Mouse (Mus musculus) spleen, adult 2 months (tissue): ENCODE data around the gene Rpf1. TPM values are rescaled to one million over a fixed set of nuclear protein-coding genes. Genes with fewer than 3 reads are reported as not detected.
A peak's percentile ranks its signal among the peaks of the same experiment; 100 is the strongest.

ENCODE experiments used
- DNase-seq, 2 experiments: peaks; one replicate each; pipeline versions ENCODE4 v3.0.0 to v3.0.0-alpha.2; 2012 to 2021; ENCODE audit warnings: low spot score in 2 of 2, low read depth in 1 of 2
- H3K27ac ChIP-seq: fragments of 200-500 bp; 2 replicates; pipeline ENCODE4 v1.5.1; 2012; ENCODE audit warnings: low read length, inconsistent platforms; ENCODE audit not compliant: insufficient read depth
- H3K27me3 ChIP-seq: fragments of 200-500 bp; 2 replicates; pipeline ENCODE4 v1.6.1; 2012; ENCODE audit warnings: mild to moderate bottlenecking, moderate library complexity, low read length, inconsistent platforms; ENCODE audit not compliant: control insufficient read depth, insufficient read depth
- H3K36me3 ChIP-seq: fragments of 200-500 bp; 2 replicates; pipeline ENCODE4 v1.6.1; 2012; ENCODE audit warnings: mild to moderate bottlenecking, low read length, inconsistent platforms; ENCODE audit not compliant: control insufficient read depth, insufficient read depth
- H3K4me1 ChIP-seq: fragments of 200-500 bp; 2 replicates; pipeline ENCODE4 v1.6.1; 2011; ENCODE audit warnings: inconsistent platforms; ENCODE audit not compliant: control insufficient read depth, insufficient read depth, insufficient read length
- H3K4me3 ChIP-seq: fragments of 200-500 bp; 2 replicates; pipeline ENCODE4 v1.5.1; 2011; ENCODE audit warnings: mild to moderate bottlenecking, inconsistent platforms; ENCODE audit not compliant: insufficient read depth, insufficient read length; ENCODE audit errors: extremely low read depth
- CTCF ChIP-seq: fragments of 200-500 bp; IDR thresholded peaks from 2 replicates; pipeline ENCODE4 v1.5.1; 2011; ENCODE audit warnings: mild to moderate bottlenecking, inconsistent platforms; ENCODE audit not compliant: insufficient read depth, insufficient read length, insufficient replicate concordance; ENCODE audit errors: extremely low read depth
- POLR2A ChIP-seq: fragments of 200-500 bp; IDR thresholded peaks from 2 replicates; pipeline ENCODE4 v1.6.1; 2011; ENCODE audit warnings: low read depth, low read length, inconsistent platforms
- WGBS: fragments of 180-500 bp; shearing (Covaris S2); methylation state at CpG from one replicate; pipeline ENCODE4 v1.1.7; 2018; 5-methylcytosine and 5-hydroxymethylcytosine counted together
- polyA plus RNA-seq: library from polyadenylated mRNA; depleted of rRNA; stranded (reverse); fragments of >200 nt; gene quantifications from 2 replicates; pipeline ENCODE4 v1.2.3, GENCODE M21; 2012; rRNA removed

Gene Rpf1
- polyA plus RNA-seq = 6.7 TPM in 2 replicates

- Histone ChIP-seq H3K4me3 (peak within 1 kb of the TSS; percentile 94), H3K4me1 (no peaks in the 10 kb centered on the region; the same call in 1 of the 2 replicates), H3K27ac (peak within 1 kb of the TSS; percentile 99), H3K27me3 (no peaks in the 10 kb centered on the region), H3K36me3 (peaks cover 7% of the 10 kb centered on the region)
- 1% methylated on average over 66 of the region's 82 CpGs for WGBS
- 0 out of 2 replicates have a peak, but pooled peaks have one; percentile 4 for TF ChIP-seq CTCF
- TF ChIP-seq POLR2A = peak; percentile 56; the same call in 1 of the 2 replicates
- DNase-seq = peak; percentile 89 to 90
These were observed at the start of gene Rpf1 for GRCm38 (mm10) chr3:146520798-146521651. Gene Rpf1, minus strand, starts transcription at chr3:146521429.

GRCm38 (mm10) chr3:146570939-146571338 is 49.7 kb upstream of the Rpf1 start:
- no peak overlapping the region for H3K27ac ChIP-seq
- WGBS = 88% methylated on average over 6 of the region's 6 CpGs
- no peak for DNase-seq
- H3K4me1 ChIP-seq = no peaks in the 10 kb centered on the region
- H3K36me3 ChIP-seq = no peaks in the 10 kb centered on the region
- TF ChIP-seq POLR2A = no peak
- TF ChIP-seq CTCF = no peak
- no peak overlapping the region for H3K4me3 ChIP-seq
- no peaks in the 10 kb centered on the region for H3K27me3 ChIP-seq

GRCm38 (mm10) chr3:146570148-146570782 is 49.0 kb upstream of the Rpf1 start, which contains the start of gene Uox:
Gene Uox, plus strand, starts transcription at chr3:146570426.
- DNase-seq = no peak
- Histone ChIP-seq H3K27me3 (no peaks in the 10 kb centered on the region), H3K27ac (no peak within 1 kb of the TSS), H3K36me3 (no peaks in the 10 kb centered on the region), H3K4me1 (no peaks in the 10 kb centered on the region), H3K4me3 (no peak within 1 kb of the TSS)
- no peak for TF ChIP-seq POLR2A
- WGBS = 90% methylated on average over 10 of the region's 10 CpGs

GRCm38 (mm10) chr3:146569594-146569993 is 48.4 kb upstream of the Rpf1 start:
- no peak for DNase-seq
- Histone ChIP-seq H3K4me3 (no peak overlapping the region), H3K4me1 (no peaks in the 10 kb centered on the region), H3K36me3 (no peaks in the 10 kb centered on the region), H3K27ac (no peak overlapping the region), H3K27me3 (no peaks in the 10 kb centered on the region)
- 91% methylated on average over 3 of the region's 3 CpGs for WGBS
- TF ChIP-seq CTCF = no peak
- TF ChIP-seq POLR2A = no peak

GRCm38 (mm10) chr3:146567884-146568530 is 46.8 kb upstream of the Rpf1 start:
- DNase-seq = no peak
- WGBS = 62% methylated on average over 9 of the region's 9 CpGs
- Histone ChIP-seq H3K36me3 (no peaks in the 10 kb centered on the region), H3K27ac (no peak overlapping the region), H3K27me3 (no peaks in the 10 kb centered on the region), H3K4me3 (no peak overlapping the region), H3K4me1 (no peaks in the 10 kb centered on the region)
- TF ChIP-seq CTCF (no peak), POLR2A (no peak)

- WGBS = 81% methylated on average over 7 of the region's 7 CpGs
- Histone ChIP-seq H3K36me3 (no peaks in the 10 kb centered on the region), H3K27ac (no peak overlapping the region), H3K27me3 (no peaks in the 10 kb centered on the region), H3K4me1 (no peaks in the 10 kb centered on the region), H3K4me3 (no peak overlapping the region)
- TF ChIP-seq POLR2A (no peak), CTCF (no peak)
- DNase-seq = no peak
These were observed 46.1 kb upstream of the Rpf1 start for GRCm38 (mm10) chr3:146567366-146567765.
